Mouse (Mus musculus) midbrain, postnatal 0 days (tissue): ENCODE measurements at regions not wholly inside any gene's neighbourhood (a gene's known extent, or its start where the extent isn't known, plus 50 kb on each side); places are given as distances from the start of the nearest gene placed in this dataset.

Experiments used
- ATAC-seq: fragments of 200-750 bp; cut with Nextera tagmentation; 2 replicates; pipeline ENCODE4 v1.8.0; 2017; ENCODE audit warnings: moderate number of reproducible peaks, mild to moderate bottlenecking, moderate TSS enrichment, moderate library complexity; ENCODE audit not compliant: low FRiP score
- DNase-seq: peaks from one replicate; pipeline ENCODE4 v3.0.0-alpha.2; 2015; ENCODE audit warnings: low spot score
- H3K27ac ChIP-seq: fragments of 300-500 bp; sonication (generic); 2 replicates; pipeline ENCODE4 v1.5.1; 2014; ENCODE audit warnings: low read depth, mild to moderate bottlenecking, low read length, mixed read lengths
- H3K27me3 ChIP-seq: fragments of 300-500 bp; sonication (generic); 2 replicates; pipeline ENCODE4 v1.6.1; 2014; ENCODE audit warnings: low read length, control low read depth, mixed read lengths; ENCODE audit not compliant: insufficient read depth
- H3K36me3 ChIP-seq: fragments of 300-500 bp; sonication (generic); 2 replicates; pipeline ENCODE4 v1.6.1; 2014; ENCODE audit warnings: low read length, control low read depth, mixed read lengths; ENCODE audit not compliant: insufficient read depth
- H3K4me1 ChIP-seq: fragments of 300-500 bp; sonication (generic); 2 replicates; pipeline ENCODE4 v1.6.1; 2014; ENCODE audit warnings: mild to moderate bottlenecking, control low read depth, antibody characterized with exemption, low read length, mixed read lengths; ENCODE audit not compliant: insufficient read depth
- H3K4me2 ChIP-seq: fragments of 300-500 bp; sonication (generic); 2 replicates; pipeline ENCODE4 v1.6.1; 2014; ENCODE audit warnings: low read depth, mild to moderate bottlenecking, low read length, mixed read lengths; ENCODE audit not compliant: poor library complexity, severe bottlenecking
- H3K4me3 ChIP-seq: fragments of 300-500 bp; sonication (generic); 2 replicates; pipeline ENCODE4 v1.5.1; 2014; ENCODE audit warnings: low read depth, mild to moderate bottlenecking, low read length, moderate library complexity
- H3K9ac ChIP-seq: fragments of 300-500 bp; sonication (generic); replicated peaks from 2 replicates; pipeline ENCODE4 v1.6.1; 2014; ENCODE audit warnings: mild to moderate bottlenecking, low read length, moderate library complexity, mixed read lengths; ENCODE audit not compliant: poor library complexity, severe bottlenecking
- H3K9me3 ChIP-seq: fragments of 300-500 bp; sonication (generic); 2 replicates; pipeline ENCODE4 v1.6.1; 2016; ENCODE audit warnings: low read length, control low read depth
- CTCF ChIP-seq: IDR thresholded peaks from 2 replicates; pipeline ENCODE4 v1.5.1; 2016; ENCODE audit warnings: antibody characterized with exemption, mild to moderate bottlenecking
- WGBS: fragments of 180-500 bp; shearing (Covaris S2); extraction: QIAGEN DNeasy Blood & Tissue Kit; methylation state at CpG from one replicate; pipeline ENCODE4 v1.1.7; 2014; 5-methylcytosine and 5-hydroxymethylcytosine counted together

- Histone ChIP-seq H3K27ac (no peak overlapping the region), H3K4me2 (no peak overlapping the region), H3K4me1 (no peaks in the 10 kb centered on the region), H3K4me3 (no peak overlapping the region), H3K36me3 (no peaks in the 10 kb centered on the region), H3K9me3 (no peaks in the 10 kb centered on the region), H3K27me3 (no peaks in the 10 kb centered on the region), H3K9ac (no peak overlapping the region)
- DNase-seq (peak; percentile 76), ATAC-seq (no peak)
- TF ChIP-seq CTCF, result no peak
- 75% methylated on average over 4 of the region's 4 CpGs for WGBS
These were observed 358.0 kb upstream of the Zic4 start for GRCm38 (mm10) chr9:91004214-91004613.

DNA sequence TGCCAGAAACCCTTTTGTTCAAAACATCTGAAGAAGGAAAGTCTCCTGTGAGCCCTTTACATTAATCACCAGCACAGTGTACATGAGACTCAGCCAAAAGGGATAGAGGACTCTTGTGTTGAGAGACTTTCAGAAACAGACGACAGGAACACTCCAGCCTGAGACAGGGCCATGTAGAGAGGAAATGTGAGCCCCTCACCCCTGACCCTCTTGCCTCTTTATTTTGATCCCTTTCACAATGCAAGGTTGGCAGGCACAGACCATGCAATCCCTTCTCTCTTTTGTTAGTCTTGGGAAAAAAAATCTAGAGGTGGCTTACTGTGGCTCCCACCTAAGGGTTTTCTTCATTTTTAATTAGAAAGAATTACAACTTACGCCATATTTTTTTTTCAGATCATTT, 321.7 kb upstream of the Zic4 start:
- no peaks in the 10 kb centered on the region for H3K36me3 ChIP-seq
- H3K27ac ChIP-seq, result no peak overlapping the region
- no peak for ATAC-seq
- 27% methylated on average over 2 of the region's 2 CpGs for WGBS
- H3K9me3 ChIP-seq, result no peaks in the 10 kb centered on the region
- no peak for DNase-seq
- TF ChIP-seq CTCF, result no peak
- H3K4me3 ChIP-seq, result no peak overlapping the region
- H3K27me3 ChIP-seq, result no peaks in the 10 kb centered on the region
- no peak overlapping the region for H3K4me2 ChIP-seq
- H3K9ac ChIP-seq, result no peak overlapping the region
- H3K4me1 ChIP-seq, result no peaks in the 10 kb centered on the region

DNA sequence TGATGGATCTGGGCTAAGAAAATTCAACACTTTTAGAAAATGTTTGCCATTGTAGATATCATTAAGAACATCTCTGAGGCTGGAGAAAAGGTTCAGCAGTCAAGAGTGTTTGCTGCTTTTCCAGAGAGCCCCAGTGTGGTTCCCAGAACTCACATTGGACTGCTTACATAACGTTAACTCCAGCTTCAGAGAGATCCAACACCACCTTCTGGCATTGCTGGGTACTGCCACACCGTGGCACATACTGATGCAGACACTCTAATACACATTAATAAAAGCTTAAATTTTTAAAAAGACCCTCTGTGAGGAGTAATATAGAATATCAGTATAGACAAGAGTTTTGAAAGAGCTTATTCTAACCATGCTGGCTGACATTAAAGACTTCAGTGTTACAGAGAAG, 313.6 kb upstream of the Zic4 start:
- Histone ChIP-seq H3K36me3 (no peaks in the 10 kb centered on the region), H3K4me2 (no peak overlapping the region), H3K9ac (no peak overlapping the region), H3K4me1 (no peaks in the 10 kb centered on the region), H3K27me3 (no peaks in the 10 kb centered on the region), H3K4me3 (no peak overlapping the region), H3K27ac (no peak overlapping the region), H3K9me3 (no peaks in the 10 kb centered on the region)
- no peak for TF ChIP-seq CTCF
- DNase-seq, result no peak
- ATAC-seq, result no peak
- 45% methylated on average over 2 of the region's 2 CpGs for WGBS

DNA sequence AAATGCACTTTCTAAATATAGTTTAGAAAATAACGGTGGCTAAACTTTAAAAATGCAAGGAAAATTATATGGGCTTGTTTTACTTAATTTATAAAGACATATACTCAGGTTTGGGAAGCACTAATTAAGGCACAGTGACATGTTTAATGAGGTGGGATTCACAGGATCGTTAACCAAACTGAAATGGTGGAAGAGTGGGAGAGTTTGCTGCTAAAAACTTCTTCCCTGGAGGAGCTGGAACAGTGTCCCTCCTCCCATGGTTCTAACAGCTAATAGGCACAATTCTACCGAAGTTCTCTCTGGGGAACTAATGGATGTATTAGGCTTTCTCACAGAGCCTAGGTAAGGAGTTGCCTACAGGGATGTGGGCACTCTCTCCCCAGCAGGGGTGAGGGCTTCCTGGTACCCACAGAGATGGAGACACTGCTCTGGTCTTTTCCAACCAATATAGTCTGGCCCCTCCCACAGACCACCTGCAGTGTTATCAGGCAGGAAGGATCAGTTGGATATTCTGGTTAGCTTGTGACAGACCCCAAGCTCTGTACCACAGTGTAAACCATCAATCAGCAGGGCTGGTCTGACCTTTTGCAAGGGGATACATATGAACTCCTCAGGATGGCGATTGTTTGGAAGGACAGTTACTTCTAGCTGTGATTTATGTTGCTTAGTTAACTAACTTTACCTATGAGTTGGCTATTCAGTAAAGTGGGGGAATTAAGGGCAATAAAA, 309.0 kb upstream of the Zic4 start:
- Histone ChIP-seq H3K9me3 (no peaks in the 10 kb centered on the region), H3K4me2 (no peak overlapping the region), H3K4me3 (no peak overlapping the region), H3K36me3 (no peaks in the 10 kb centered on the region), H3K4me1 (no peaks in the 10 kb centered on the region), H3K9ac (no peak overlapping the region), H3K27me3 (no peaks in the 10 kb centered on the region), H3K27ac (no peak overlapping the region)
- DNase-seq (no peak), ATAC-seq (no peak)
- no peak for TF ChIP-seq CTCF
- WGBS, result 67% methylated on average over 4 of the region's 4 CpGs

DNA sequence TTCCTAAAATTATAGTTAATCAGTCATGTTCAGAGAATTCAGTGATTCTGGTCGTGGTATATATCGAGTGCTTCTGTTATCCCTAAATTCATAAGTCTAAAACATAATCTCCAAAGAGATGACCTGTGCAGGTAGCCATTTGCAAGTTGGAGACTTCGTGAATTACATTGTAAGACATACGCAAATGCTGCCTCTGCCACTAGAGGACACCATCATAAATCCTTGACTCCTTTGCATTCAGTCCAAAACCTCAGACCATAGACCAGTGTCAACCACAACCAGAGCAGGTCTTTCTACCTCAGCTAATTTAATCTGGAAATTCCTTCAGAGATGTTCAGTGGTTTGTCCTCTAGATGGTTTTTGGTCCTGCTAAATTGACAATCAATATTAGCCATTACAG, 302.8 kb upstream of the Zic4 start:
- TF ChIP-seq CTCF, result peak; percentile 4; the same call in 1 of the 2 replicates
- 92% methylated on average over 4 of the region's 4 CpGs for WGBS
- Histone ChIP-seq H3K4me3 (no peak overlapping the region), H3K4me1 (no peaks in the 10 kb centered on the region), H3K27ac (no peak overlapping the region), H3K36me3 (no peaks in the 10 kb centered on the region), H3K4me2 (no peak overlapping the region), H3K9ac (no peak overlapping the region), H3K9me3 (no peaks in the 10 kb centered on the region), H3K27me3 (no peaks in the 10 kb centered on the region)
- ATAC-seq (no peak), DNase-seq (no peak)

DNA sequence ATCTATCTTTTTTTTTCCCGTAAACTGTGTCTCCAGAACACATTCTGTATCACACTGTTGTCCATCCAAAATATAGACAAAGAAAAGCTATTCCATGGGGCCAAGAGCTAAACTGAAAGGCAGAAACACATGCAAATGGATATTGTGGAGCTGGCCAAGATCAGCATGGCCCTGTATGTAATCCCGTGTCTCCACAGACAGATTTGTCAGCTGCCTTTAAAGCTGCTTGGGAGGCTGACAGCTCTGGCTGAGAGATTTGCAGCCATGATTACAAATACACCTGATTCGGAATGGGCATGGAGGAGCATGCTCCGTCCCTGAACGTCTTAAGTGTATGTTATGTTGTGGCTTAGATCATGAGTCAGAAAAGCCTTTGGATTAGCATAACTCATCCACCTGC, 292.7 kb upstream of the Zic4 start:
- H3K4me3 ChIP-seq, result no peak overlapping the region
- no peaks in the 10 kb centered on the region for H3K36me3 ChIP-seq
- 56% methylated on average over 5 of the region's 5 CpGs for WGBS
- H3K27ac ChIP-seq, result no peak overlapping the region
- no peak overlapping the region for H3K9ac ChIP-seq
- H3K4me2 ChIP-seq, result no peak overlapping the region
- no peak for ATAC-seq
- H3K9me3 ChIP-seq, result no peaks in the 10 kb centered on the region
- no peaks in the 10 kb centered on the region for H3K27me3 ChIP-seq
- no peak for TF ChIP-seq CTCF
- no peaks in the 10 kb centered on the region for H3K4me1 ChIP-seq
- DNase-seq, result peak; percentile 28
